Comparison of ENCODE assay signal across 13 mouse cellular contexts in genomic region chr3:69300121-69300520, GRCm38 (mm10).
"Had no signal": no experiment of that assay in that cellular context is flagged by ENCODE, and none has a peak within 500 bp of the region (broad histone marks: within the 10 kb centered on the region; RNA-seq: fewer than 3 reads in every experiment).

No protein-coding gene starts in this region.

- H3K36me3 ChIP-seq: limb, embryonic 12.5 days; limb, embryonic 15.5 days had no signal

- DNase-seq: kidney, postnatal 14 days; kidney, postnatal 4 days; left cerebral cortex, postnatal 4 days; liver, postnatal 0 days; lung, embryonic 14.5 days; lung, postnatal 10 days; lung, postnatal 36 days; midbrain, embryonic 14.5 days; thymus, adult 18-20 months; thymus, postnatal 36 days had no signal

- H3K27ac ChIP-seq: limb, embryonic 12.5 days; limb, embryonic 15.5 days; liver, embryonic 14.5 days had no signal

- H3K4me1 ChIP-seq: limb, embryonic 12.5 days; limb, embryonic 15.5 days had no signal

- H3K27me3 ChIP-seq: limb, embryonic 12.5 days; limb, embryonic 15.5 days had no signal

- H3K9me3 ChIP-seq: limb, embryonic 12.5 days; limb, embryonic 15.5 days had no signal

- H3K4me3 ChIP-seq: limb, embryonic 12.5 days; limb, embryonic 15.5 days had no signal
